Mouse (Mus musculus) layer of hippocampus, adult 8-10 months (tissue): ENCODE results near the gene Sox5. TPM values are rescaled to one million over a fixed set of nuclear protein-coding genes. Genes with fewer than 3 reads are reported as not detected.

Source experiments
- DNase-seq, 2 experiments: peaks; one replicate each; pipeline ENCODE4 v3.0.0; 2022; ENCODE audit warnings: low spot score in 2 of 2
- total RNA-seq, 4 experiments: library from RNA; stranded (reverse); gene quantifications; 2 replicates each; pipeline ENCODE4 v1.2.4; 2022

Sox5 gene
- total RNA-seq, 4 experiments from 2014 or later: 38.4 to 42.4 (median 40.8) TPM

- DNase-seq: no peak
Measured at GRCm38 (mm10) chr6:143866566-143866965, 915.2 kb downstream of the Sox5 start.

- peak in 1 of 2 experiments; percentile 34 for DNase-seq
Measured at GRCm38 (mm10) chr6:143862611-143863110, 919.1 kb downstream of the Sox5 start.

- no peak for DNase-seq
Measured at GRCm38 (mm10) chr6:143860036-143860435, 921.7 kb downstream of the Sox5 start.

- DNase-seq: no peak
Measured at GRCm38 (mm10) chr6:143859535-143859934, 922.2 kb downstream of the Sox5 start.

- no peak for DNase-seq
Measured at GRCm38 (mm10) chr6:143858551-143858950, 923.2 kb downstream of the Sox5 start.

GRCm38 (mm10) chr6:143857376-143857775 lies 924.4 kb downstream of the Sox5 start:
- DNase-seq: no peak

GRCm38 (mm10) chr6:143855421-143855820 lies 926.4 kb downstream of the Sox5 start:
- no peak for DNase-seq

- DNase-seq: no peak
Measured at GRCm38 (mm10) chr6:143854031-143854430, 927.7 kb downstream of the Sox5 start.

- no peak for DNase-seq
Measured at GRCm38 (mm10) chr6:143845761-143846160, 936.0 kb downstream of the Sox5 start.

GRCm38 (mm10) chr6:143844701-143844970 lies 937.1 kb downstream of the Sox5 start:
- no peak for DNase-seq

GRCm38 (mm10) chr6:143843933-143844700 lies 937.7 kb downstream of the Sox5 start:
- no peak for DNase-seq

GRCm38 (mm10) chr6:143841954-143842353 lies 939.8 kb downstream of the Sox5 start:
- no peak for DNase-seq

GRCm38 (mm10) chr6:143841109-143841638 lies 940.6 kb downstream of the Sox5 start:
- DNase-seq: peak in 1 of 2 experiments; percentile 32

- no peak for DNase-seq
Measured at GRCm38 (mm10) chr6:143838384-143839076, 943.2 kb downstream of the Sox5 start.

GRCm38 (mm10) chr6:143835331-143835730 lies 946.4 kb downstream of the Sox5 start:
- no peak for DNase-seq

- DNase-seq: no peak
Measured at GRCm38 (mm10) chr6:143833986-143834385, 947.8 kb downstream of the Sox5 start.

- DNase-seq: no peak
Measured at GRCm38 (mm10) chr6:143833182-143833558, 948.6 kb downstream of the Sox5 start.

GRCm38 (mm10) chr6:143832483-143833181 lies 949.1 kb downstream of the Sox5 start:
- no peak for DNase-seq

- no peak for DNase-seq
Measured at GRCm38 (mm10) chr6:143831246-143831645, 950.5 kb downstream of the Sox5 start.

GRCm38 (mm10) chr6:143830131-143830530 lies 951.6 kb downstream of the Sox5 start:
- DNase-seq: no peak

GRCm38 (mm10) chr6:143826786-143827185 lies 955.0 kb downstream of the Sox5 start:
- DNase-seq: no peak

GRCm38 (mm10) chr6:143825966-143826365 lies 955.8 kb downstream of the Sox5 start:
- DNase-seq: no peak
